Mouse (Mus musculus): ENCODE data around the gene Ung. TPM values are rescaled to one million over a fixed set of nuclear protein-coding genes. Genes with fewer than 3 reads are reported as not detected.

Gene Ung
- 1 to 10 TPM; 2.8 to 4.1 TPM for total RNA-seq (2021)
- long read RNA-seq, experiment 1, result 0 reads
- long read RNA-seq, experiment 2, transcript Ung-202 (6 exons, 2,136 nt), result major isoform, 6 of 7 reads
- long read RNA-seq, experiment 2, partial matches to known transcripts, result 0 of 7 reads
- long read RNA-seq, experiment 2, other reads (novel, unspliced or antisense), result 0 of 7 reads

- DNase-seq (ENCODE audit: low spot score in 2 of 2), result no peak
These were observed at the start of gene Ung for GRCm38 (mm10) chr5:114130211-114130605. Gene Ung, plus strand, starts transcription at chr5:114130386.

- DNase-seq (ENCODE audit: low spot score in 2 of 2), result no peak
These were observed 44.7 kb upstream of the Ung start for GRCm38 (mm10) chr5:114085501-114085900.

GRCm38 (mm10) chr5:114087875-114088480 lies 42.2 kb upstream of the Ung start:
- no peak for DNase-seq (ENCODE audit: low spot score in 2 of 2)

GRCm38 (mm10) chr5:114090421-114091013 lies 39.7 kb upstream of the Ung start:
- DNase-seq (ENCODE audit: low spot score in 2 of 2), result no peak

- peak; percentile 70 to 71 for DNase-seq (ENCODE audit: low spot score in 2 of 2)
These were observed 39.0 kb upstream of the Ung start, which contains the start of gene Svop for GRCm38 (mm10) chr5:114091057-114091807. Gene Svop, minus strand, starts transcription at chr5:114091570.

GRCm38 (mm10) chr5:114099709-114100389 lies 30.3 kb upstream of the Ung start:
- peak; percentile 94 to 95 for DNase-seq (ENCODE audit: low spot score in 2 of 2)

- no peak for DNase-seq (ENCODE audit: low spot score in 2 of 2)
These were observed 29.6 kb upstream of the Ung start for GRCm38 (mm10) chr5:114100390-114101099.

GRCm38 (mm10) chr5:114101873-114102272 lies 28.3 kb upstream of the Ung start:
- DNase-seq (ENCODE audit: low spot score in 2 of 2), result no peak

- no peak for DNase-seq (ENCODE audit: low spot score in 2 of 2)
These were observed 27.4 kb upstream of the Ung start for GRCm38 (mm10) chr5:114102807-114103206.

GRCm38 (mm10) chr5:114106391-114106935 lies 23.7 kb upstream of the Ung start:
- peak; percentile 34 to 47 for DNase-seq (ENCODE audit: low spot score in 2 of 2)

GRCm38 (mm10) chr5:114113334-114113733 lies 16.9 kb upstream of the Ung start:
- DNase-seq (ENCODE audit: low spot score in 2 of 2), result no peak

GRCm38 (mm10) chr5:114115030-114115429 lies 15.2 kb upstream of the Ung start:
- no peak for DNase-seq (ENCODE audit: low spot score in 2 of 2)

GRCm38 (mm10) chr5:114116586-114116985 lies 13.6 kb upstream of the Ung start:
- DNase-seq (ENCODE audit: low spot score in 2 of 2), result no peak

- DNase-seq (ENCODE audit: low spot score in 2 of 2), result no peak
These were observed 10.4 kb upstream of the Ung start for GRCm38 (mm10) chr5:114119806-114120205.

- no peak for DNase-seq (ENCODE audit: low spot score in 2 of 2)
These were observed 4.2 kb upstream of the Ung start for GRCm38 (mm10) chr5:114126008-114126407.

GRCm38 (mm10) chr5:114126499-114127244 lies 3.5 kb upstream of the Ung start:
- no peak for DNase-seq (ENCODE audit: low spot score in 2 of 2)

- peak; percentile 89 to 91 for DNase-seq (ENCODE audit: low spot score in 2 of 2)
These were observed 2.5 kb upstream of the Ung start, which contains the start of gene Alkbh2 for GRCm38 (mm10) chr5:114127374-114128349. Gene Alkbh2, minus strand, starts transcription at chr5:114128218.

- no peak for DNase-seq (ENCODE audit: low spot score in 2 of 2)
These were observed 506 bp upstream of the Ung start for GRCm38 (mm10) chr5:114129550-114130210.
